Mouse (Mus musculus): Measurements from ENCODE around the gene Brsk1.

DNA sequence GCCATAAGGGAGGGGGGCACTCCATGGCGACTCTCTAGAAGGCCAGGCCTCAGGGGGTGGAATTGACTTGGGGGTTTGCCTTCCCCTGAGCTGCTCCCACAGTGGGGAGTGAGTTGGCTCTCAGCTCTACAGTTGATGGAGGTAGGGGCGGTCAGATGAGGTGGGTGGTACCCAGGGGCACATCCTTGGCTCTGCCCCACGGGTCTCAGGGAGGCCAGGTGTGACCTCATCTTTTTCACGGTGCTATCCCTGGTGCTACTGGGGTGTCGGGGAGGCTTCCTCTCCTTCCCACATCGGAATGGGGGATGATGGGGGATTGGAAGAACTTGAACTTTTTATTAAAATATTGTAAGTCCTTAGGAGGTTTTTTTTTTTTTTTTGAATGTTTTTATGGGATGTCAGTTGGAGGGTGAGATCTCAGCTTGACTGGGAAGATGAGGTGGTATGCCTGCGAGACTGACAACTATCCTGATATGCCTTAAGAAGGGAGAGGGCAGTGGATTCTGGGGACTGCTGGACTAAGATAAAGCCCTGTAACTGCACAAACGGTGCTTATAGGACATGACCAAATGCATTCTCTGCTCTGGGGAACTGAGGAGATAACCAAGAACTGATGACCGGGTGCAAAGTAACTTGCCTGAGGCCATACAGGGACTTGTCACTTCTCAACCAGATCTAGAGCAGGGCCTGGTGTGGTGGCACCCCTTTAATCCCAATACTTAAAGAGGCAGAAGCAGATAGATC, 56.9 kb downstream of the Brsk1 start:
- no peak for TF ChIP-seq CTCF (IDR thresholded peaks at IDR 0.05; ENCODE audit: control insufficient read depth, insufficient read depth, insufficient replicate concordance, low read depth, low read length)
- TF ChIP-seq POLR2A (IDR thresholded peaks at IDR 0.05; ENCODE audit: control insufficient read depth, low read depth, low read length), result no peak
